Mouse (Mus musculus): ENCODE measurements around the gene Atp1a2.

GRCm38 (mm10) chr1:172299528-172299927 lies 1.7 kb upstream of the Atp1a2 start:
- TF ChIP-seq CTCF (IDR thresholded peaks at IDR 0.05; ENCODE audit: extremely low read depth, insufficient read length, insufficient replicate concordance, low read depth, low read length) = no peak
- no peak for TF ChIP-seq POLR2A (IDR thresholded peaks at IDR 0.05; ENCODE audit: low read depth, low read length)
